Mouse (Mus musculus) fat pad, adult 2 months (tissue): ENCODE results near the gene Mex3a.

ENCODE experiments used
- DNase-seq: peaks from one replicate; pipeline ENCODE4 v3.0.0-alpha.2; 2011; ENCODE audit warnings: low read depth, low spot score; ENCODE audit errors: extremely low read depth

Mex3a gene

GRCm38 (mm10) chr3:88532299-88532674 lies at the start of gene Mex3a:
Mex3a (plus strand) TSS chr3:88532395.
- no peak for DNase-seq

DNA sequence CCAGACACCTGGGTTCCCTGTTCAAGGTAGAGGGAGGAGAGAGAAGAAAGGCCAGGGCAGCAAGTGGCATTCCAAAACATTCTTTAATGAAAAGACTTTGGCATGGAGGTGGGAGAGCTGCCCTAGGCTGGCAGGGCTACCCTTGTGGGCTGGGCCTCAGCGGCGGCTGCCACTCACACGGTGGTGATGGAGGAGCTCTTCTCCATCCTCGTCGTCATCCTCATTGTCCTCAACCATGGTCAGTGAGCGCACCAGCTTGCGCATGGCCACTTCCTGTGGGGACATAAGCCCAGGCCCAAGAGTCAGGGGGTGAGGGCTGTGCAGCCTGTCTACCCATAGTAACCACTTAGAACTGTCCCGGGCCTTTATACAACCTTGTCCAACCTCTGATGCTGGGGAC lies 49.1 kb upstream of the Mex3a start:
- no peak for DNase-seq

GRCm38 (mm10) chr3:88483621-88484020 lies 48.6 kb upstream of the Mex3a start:
- DNase-seq: no peak

DNA sequence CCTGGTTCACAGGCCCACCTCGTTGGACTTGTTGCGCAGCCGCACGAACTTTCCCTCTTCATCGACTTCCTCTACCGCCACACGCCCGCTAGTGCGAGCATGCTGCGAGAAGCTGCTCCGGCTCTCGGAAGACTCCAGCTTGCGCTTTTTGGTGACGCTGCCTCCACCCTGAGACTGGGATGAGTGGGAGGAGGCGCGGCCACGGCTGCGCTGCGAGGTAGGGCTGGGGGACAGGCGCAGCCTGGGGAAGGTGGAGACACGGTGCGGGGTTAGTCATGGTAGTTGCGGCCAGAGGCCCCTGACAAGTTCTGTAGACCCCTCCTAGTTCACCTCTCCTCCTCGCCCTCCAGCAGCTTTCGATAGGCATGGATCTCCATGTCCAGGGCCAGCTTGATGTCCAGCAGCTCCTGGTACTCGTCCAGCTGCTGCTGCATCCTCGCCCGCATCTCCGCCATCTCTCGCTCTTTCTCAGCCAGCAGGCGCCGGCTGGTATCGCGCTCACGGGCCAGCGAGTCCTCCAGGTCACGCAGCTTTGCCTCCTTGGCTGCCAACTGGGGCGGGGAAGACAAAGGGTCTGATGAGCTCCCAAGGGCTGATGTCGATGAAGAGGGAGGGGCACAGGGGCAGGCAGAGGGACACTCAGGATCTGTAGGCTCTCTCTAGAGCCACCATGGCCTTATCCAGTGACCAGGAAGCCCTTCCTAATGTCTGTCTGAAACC lies 47.4 kb upstream of the Mex3a start:
- DNase-seq: no peak

DNA sequence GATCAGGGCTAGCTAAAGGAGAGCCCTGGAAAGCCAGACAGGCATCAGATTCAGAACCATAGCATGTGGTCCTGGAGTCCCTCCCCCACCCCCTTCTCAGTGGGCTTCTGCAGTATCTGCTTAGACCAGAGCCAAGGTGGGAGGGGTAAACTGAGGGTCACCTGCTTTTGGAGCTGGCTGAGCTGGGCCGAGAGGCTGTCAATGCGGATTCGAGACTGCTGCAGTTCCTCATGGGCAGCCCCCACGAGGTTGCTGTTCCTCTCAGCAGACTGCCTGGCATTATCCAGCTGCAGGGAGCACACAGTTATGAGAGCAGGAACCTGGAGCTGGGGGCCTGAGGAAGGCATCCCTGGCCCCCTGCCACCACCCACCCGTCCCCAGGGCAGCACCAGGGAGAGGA lies 46.2 kb upstream of the Mex3a start:
- DNase-seq: no peak

GRCm38 (mm10) chr3:88486887-88487286 lies 45.3 kb upstream of the Mex3a start:
- DNase-seq: no peak

DNA sequence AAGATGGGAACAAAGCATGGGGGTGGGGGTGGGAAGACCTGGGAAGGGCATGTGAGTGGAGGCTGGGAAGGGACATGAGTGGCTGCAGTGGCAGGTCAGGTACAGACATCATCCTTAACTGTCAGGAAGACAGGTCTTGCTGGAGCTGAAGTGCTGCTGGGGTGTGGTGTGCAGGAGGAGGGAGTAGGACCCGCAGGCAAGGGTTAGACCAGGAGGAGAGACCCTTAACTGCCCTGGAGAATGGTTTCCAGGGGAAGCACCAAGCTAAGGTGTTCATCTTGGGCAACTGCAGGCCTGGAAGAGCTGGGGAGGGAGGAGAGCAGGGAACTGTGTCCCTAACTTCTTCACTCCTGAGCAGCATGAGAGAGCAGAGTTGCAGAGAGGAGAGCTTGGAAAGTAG lies 44.8 kb upstream of the Mex3a start:
- no peak for DNase-seq

DNA sequence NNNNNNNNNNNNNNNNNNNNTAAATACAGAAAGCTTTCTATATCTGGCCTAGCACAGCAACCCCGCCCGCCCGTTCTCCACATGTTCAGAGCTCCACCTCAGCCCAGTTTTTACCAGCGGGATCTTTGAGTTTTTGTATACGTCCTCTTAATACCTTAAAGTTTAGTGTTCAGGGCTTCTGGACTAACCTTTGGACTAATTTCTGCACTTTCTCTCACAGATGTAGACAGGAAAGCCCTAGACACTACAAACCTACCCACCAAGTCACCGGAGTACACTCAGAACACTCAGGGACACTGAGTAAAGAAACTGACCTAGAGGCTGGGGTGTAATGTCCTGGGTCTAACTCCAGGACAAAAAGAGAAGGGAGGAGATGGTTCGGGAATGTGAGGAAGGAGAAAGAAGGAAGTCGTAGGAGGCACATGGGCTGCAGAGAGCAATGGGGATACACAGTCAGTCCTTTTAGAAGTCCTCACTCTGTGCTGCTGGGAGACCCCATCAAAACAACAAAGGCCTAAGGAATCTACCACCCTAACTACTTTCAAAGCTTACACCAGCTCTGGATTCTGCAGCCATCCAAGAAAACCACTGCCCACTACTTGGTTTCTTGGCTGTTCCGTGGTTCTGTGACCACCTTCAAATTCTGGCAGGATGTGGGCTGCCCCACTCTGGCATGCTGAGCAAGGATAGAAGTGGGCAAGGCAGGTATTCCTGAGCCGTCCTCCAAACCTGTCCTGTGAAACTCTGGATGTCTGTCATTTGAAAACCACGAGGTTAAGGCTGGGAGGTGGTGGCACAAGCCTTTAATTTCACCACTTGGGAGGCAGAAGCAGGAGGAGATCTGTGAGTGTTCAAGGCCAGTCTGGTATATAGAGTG lies 38.3 kb upstream of the Mex3a start:
- no peak for DNase-seq

DNA sequence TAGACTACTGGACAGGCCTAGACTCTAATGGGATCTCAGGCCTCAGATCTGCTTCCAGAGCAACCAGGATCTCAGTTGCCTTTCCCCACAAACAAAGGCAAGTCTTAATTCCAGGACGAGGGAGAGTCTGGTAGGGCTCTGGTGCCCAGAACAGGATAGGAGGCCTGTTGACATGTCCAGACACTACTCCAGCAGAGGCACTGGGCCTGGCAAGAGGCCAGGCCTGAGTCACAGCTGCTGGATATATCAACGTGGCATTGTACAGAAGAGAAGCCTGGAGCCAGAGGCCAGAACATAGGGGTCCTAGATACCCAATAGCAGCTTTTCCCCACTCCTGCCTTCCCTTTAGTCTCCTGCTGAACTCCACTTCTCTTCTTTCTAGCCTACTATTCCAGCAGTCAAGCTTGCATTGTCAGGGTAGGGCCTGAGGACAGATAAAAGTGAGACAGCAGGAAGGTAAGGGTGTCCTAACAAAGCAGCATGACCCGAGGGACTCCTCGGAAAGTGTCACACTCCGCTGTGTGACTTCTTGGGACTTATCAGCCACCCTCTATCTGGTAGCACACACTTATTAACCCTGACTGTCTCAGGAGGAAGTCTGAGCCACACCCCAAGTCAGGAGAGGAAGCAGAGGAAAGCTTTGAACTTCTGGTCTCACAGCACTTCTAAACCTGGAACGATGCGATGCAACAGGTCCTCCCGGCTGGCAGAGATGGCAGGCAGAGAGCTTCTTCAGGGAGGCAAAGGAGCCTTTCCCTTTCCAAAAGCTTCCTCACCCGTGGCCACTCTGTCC lies 37.2 kb upstream of the Mex3a start:
- no peak for DNase-seq

DNA sequence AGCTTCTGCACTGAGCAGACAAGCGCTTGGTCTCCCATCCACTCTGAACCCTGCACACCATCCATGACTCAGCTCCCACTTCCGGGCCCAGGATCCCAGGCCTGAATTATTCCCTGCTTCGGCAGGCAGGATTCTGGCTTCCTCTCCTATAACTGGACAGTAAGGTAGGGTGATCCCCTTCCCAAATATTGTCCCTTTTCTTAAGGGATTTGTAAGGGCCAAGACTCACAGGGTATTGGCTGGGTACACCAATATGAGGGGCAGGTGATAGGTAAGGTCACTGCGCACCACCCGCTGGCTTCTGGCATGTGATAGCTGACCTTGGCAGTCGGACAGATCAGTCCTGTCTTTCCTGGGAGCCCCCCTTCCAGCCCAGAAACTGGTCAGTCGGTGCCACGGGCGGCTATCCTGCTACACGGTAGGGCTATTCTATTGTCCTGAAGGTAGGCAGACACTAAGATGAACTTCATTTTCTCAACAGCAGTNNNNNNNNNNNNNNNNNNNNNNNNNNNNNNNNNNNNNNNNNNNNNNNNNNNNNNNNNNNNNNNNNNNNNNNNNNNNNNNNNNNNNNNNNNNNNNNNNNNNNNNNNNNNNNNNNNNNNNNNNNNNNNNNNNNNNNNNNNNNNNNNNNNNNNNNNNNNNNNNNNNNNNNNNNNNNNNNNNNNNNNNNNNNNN lies 36.3 kb upstream of the Mex3a start:
- DNase-seq: no peak

- DNase-seq: no peak
Observed at GRCm38 (mm10) chr3:88499580-88499979, 32.6 kb upstream of the Mex3a start.

DNA sequence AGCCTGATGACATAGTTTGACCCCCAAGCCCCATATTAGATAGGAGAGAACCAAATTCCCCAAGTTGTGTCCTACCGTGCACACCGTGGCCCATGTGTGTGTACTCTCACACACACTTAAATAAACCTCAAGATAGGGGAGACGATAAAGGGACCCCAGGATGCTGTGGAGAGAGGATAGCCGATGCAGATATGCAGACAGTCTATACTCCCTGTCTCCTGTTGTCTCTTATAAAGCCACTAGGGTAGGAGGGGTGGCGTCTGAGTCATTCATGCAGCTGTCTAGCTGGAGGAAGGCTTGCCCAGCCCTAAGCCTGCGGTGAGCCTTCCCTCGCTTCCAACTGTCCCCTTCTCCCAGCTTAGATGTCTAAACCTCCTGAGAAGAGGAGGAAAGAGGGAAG lies 32.1 kb upstream of the Mex3a start:
- DNase-seq: no peak

DNA sequence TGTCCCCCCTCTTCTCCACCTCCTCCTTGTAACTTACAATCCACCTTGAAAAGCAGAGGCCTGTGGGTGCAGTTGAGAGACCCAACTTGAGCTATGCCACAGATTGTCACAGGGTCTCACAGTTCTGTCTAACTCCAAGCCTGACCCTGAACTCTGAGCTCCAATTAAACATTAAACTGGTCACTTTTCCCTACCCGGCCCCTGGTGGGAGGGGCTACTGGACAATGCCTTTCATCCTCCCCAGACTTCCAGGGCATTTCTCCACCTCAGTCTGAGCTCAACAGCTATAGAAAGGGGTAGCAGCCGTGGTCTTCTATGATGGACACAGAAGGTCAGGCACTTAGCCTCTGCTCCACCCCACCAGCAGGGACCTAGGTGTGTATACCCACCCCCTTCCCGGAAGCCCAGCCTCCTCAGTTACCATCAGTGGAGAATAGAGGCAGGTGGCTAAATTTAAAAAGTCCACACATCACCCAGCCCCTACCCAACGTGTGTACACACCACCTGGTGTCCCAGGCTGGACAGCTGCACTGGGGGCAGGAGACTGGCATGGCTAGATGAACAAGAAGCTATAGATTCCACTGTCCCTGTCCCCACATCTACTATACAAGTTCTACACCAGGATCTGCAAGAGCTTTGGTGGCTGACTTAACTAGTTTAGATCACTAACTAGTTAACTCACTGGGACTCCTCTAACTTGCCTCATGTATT lies 31.4 kb upstream of the Mex3a start:
- DNase-seq: no peak

DNA sequence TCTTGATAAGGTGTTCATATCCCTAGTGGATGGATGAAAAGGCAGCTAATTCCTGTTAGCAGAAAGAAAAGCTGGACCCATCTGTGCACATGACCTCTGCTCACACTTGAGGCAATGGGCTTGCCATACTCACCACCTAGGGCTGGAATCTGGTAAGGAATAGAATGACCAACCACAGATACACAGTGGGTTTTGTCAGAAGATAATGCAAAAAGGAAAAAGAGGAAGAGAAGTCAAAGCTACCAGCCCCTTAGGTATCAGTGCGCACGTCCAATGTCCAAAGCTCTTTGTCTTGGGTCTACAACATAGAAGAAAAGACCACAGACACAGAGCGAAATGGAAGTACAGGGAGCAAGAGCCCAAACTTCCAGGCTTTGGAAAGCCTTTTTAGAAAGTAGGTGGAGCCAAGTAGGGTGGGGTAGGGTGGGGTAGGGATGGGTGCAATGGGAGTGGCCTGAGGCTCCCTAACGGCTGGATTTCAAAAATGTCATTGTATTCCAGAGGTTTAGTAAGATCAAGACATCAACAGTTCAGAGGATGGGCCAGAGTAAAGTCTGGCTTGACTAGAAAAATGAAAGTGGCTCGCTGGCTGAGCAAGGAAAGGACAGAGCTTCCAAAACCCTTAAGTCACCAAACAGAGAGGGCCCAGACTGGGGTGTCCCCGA lies 30.7 kb upstream of the Mex3a start:
- DNase-seq: no peak

GRCm38 (mm10) chr3:88502031-88502571 lies 30.1 kb upstream of the Mex3a start:
- DNase-seq: no peak

GRCm38 (mm10) chr3:88502641-88503504 lies 29.3 kb upstream of the Mex3a start:
- DNase-seq: no peak

DNA sequence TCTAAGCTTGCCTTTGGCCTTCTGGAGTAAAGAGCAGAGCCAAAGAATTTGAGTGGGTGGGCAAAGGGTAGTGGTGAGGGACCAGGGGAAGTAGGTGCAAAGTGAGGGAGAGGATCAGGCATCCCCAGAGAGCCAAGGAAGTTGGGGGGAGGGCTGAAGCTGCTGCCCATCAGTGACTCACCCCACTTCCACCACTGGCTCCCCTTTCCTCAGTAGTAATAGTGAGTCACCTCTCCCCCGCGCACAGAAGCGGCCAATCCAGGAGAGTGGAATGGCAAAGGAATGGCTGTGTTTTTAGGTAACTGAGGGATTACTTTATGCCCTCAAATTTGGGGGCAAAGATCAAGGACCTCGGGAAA lies 28.7 kb upstream of the Mex3a start:
- DNase-seq: no peak

GRCm38 (mm10) chr3:88503881-88504746 lies 28.1 kb upstream of the Mex3a start:
- no peak for DNase-seq
